Mouse (Mus musculus): ENCODE data around the gene Acsl3.

DNA sequence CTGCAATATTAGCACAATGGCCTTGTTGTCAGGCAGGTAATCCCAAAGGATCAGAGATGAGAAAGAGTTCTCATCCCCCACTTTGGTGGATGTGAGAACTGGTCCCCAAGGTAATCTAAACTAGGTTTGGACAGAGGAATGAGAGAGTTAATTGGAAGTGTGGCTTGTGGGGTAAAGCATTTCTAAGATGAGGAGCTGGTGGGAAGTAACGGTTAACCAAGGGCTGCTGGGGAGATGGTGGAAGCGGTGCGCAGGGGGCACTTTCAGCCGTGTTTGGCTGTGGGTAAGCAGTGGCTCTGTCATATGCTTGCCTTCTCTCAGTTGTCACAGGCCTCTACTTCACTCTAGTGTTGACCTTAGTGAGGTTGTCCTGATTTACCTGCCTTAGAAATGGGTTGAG, 85.7 kb downstream of the Acsl3 start:
- TF ChIP-seq POLR2A (IDR thresholded peaks at IDR 0.05; ENCODE audit: control insufficient read depth, low read depth, low read length), result no peak
- no peak for TF ChIP-seq CTCF (IDR thresholded peaks at IDR 0.05; ENCODE audit: control insufficient read depth, insufficient read depth, insufficient replicate concordance, low read depth, low read length)

Measured in testis, adult 2 months (tissue).